Mouse (Mus musculus) embryo, embryonic 9.5 days (tissue): ENCODE results near the gene Rcan2.
A peak's percentile ranks its signal among the peaks of the same experiment; 100 is the strongest.

Source experiments
- DNase-seq: peaks from one replicate; pipeline ENCODE4 v3.0.0-alpha.2; 2017; ENCODE audit errors: extremely low spot score

Rcan2 gene

GRCm38 (mm10) chr17:43916128-43916527 lies 115.0 kb downstream of the Rcan2 start:
- DNase-seq = no peak

DNA sequence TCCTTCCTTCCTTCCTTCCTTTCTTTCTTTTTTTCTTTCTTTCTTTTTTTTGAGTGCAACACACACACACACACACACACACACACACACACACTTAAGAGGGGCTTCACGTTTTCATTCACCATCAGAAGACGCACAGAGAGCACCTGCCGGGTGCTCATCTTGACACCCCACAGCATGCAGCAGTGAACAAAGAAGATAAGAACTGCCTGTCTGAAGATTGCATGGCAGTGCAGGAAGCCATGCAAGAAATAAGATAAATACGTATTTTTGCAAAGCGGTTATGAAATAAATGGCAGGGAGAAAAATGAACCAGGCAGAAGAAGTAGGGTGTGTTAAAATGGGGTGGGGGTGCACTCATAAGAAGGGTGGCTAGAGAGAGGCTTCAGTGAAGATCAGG lies 116.0 kb downstream of the Rcan2 start:
- DNase-seq = no peak

- DNase-seq = no peak
Measured at GRCm38 (mm10) chr17:43929856-43930255, 128.7 kb downstream of the Rcan2 start.

- no peak for DNase-seq
Measured at GRCm38 (mm10) chr17:43931731-43932130, 130.6 kb downstream of the Rcan2 start.

GRCm38 (mm10) chr17:43934056-43934455 lies 132.9 kb downstream of the Rcan2 start:
- DNase-seq = no peak

- no peak for DNase-seq
Measured at GRCm38 (mm10) chr17:43952219-43952618, 151.1 kb downstream of the Rcan2 start.

DNA sequence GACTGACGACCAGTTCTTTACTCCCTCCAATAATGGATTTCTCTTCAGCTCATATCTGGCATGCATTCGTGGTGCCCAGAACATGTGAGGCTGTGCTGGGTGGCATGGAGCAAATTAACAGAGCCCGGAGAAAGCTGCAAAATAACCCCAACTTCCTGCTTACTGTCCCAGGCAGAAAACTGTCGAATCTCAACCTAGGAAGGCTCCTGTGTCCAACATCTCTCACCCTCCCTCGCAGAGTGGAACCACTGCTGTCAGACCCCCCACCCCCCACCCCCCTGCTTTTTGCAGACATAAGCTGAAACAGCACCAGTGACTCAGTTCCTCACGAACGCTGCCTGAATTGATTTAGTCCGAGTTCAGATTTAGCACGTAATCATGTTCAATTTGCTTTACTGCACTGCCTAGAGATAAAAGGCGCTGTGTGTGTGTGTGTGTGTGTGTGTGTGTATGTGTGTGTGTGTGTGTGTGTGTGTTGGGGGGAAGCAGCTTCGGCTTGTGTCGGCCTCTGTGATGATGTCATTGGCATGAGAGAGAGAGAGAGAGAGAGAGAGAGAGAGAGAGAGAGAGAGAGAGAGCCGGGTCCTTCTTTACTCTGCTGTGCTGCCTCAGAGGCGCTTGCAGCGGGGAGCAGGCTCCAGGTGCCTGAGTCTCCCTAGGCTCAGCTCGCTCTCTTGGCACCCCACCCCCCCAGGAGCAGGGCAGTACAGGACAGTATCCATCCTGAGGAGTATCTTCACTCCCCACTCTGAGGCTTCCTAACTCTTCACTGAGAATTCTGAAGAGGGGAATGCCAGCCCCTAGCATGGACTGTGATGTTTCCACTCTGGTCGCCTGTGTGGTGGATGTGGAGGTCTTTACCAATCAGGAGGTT lies 151.7 kb downstream of the Rcan2 start:
- DNase-seq = peak; percentile 14

GRCm38 (mm10) chr17:43953535-43953918 lies 152.4 kb downstream of the Rcan2 start:
- no peak for DNase-seq

GRCm38 (mm10) chr17:43959797-43960196 lies 158.6 kb downstream of the Rcan2 start:
- no peak for DNase-seq

GRCm38 (mm10) chr17:43969943-43970342 lies 168.8 kb downstream of the Rcan2 start:
- no peak for DNase-seq

GRCm38 (mm10) chr17:43977572-43977971 lies 176.4 kb downstream of the Rcan2 start:
- DNase-seq = no peak

DNA sequence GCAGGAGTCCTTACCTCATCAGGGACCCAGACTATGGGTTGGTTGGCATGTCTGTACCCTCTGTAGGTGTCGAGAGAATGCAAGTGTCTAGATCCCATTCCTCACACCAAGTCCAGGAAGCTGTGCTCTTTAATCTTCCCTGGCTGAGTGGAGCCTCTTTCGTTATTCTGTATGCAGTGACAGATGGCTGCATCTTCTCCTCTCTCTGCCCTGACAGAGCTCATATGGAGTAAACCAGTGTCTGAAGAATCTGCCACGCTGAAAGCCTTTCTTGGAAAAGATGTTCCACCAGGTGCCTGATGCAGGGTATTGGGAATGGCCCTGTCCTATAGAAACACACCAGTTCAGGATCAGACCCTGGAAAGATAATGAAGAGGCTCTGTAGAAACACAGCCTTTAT lies 178.8 kb downstream of the Rcan2 start:
- no peak for DNase-seq

DNA sequence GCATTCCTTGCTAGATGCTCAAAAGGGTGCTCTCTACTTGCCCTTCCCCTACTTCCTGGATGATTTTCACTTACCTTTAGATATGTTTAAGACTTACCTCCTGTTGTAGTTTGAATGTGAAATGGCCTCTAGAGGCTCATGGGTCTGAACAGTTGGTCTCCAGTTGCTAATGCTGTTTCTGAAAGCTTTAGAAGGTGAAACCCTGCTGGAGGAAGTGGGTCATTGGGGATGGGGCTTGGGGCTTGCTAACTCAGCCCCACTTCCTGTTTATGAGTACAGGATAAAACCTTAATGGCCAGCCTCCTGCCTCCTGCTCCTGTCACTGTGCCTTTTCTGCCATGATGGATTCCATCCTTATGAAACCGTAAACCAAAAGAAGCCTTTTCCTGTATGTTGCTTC lies 181.4 kb downstream of the Rcan2 start:
- no peak for DNase-seq

DNA sequence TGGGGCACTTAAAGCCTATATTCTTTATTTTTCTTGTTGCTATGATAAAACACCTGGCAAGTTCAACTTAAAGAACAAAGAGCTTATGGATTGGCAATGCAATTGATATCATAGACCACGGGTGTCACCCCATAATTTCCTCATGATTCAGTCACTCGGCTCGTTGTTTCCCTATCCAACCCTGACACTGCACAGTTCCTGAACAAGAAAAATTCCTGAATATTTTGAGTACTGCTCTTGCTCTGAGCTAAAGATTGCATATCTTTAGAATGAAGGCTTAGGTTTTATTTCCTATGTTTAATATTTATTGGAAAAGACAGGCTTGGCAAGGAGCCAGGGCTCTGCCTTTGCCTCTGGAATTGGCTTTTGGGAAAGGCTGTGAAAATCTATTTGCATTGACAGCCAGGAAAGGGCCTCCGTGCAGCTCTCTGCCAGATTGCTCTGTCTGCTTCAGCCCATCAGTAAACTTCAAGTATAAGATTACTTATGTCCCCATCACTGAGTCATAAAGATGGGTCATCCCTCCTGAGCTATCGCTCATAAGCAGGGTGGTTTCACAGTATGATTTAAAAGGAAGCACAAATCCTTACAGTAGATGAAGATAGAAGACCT lies 188.3 kb downstream of the Rcan2 start:
- no peak for DNase-seq

- peak; percentile 19 for DNase-seq
Measured at GRCm38 (mm10) chr17:43990957-43991383, 189.8 kb downstream of the Rcan2 start.

DNA sequence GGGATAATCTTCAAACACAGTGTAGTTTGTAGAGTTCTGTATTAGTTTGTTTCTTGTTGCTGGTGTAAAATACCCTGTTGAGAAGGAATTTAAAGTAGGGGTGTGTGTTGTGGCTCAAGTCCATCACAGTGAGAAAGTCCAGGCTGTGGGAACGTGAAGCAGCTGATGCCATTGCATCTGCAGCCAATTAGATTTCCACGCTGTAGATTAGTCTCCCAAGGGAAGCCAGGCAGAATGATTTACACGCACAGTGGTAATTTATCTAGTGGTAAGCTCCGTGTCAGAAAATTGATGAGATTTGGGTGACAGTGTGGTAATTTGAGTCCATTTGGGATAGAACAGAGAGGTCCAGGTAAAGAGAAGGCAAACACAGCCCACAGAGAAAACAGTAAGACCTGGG lies 192.9 kb downstream of the Rcan2 start:
- DNase-seq = no peak

DNA sequence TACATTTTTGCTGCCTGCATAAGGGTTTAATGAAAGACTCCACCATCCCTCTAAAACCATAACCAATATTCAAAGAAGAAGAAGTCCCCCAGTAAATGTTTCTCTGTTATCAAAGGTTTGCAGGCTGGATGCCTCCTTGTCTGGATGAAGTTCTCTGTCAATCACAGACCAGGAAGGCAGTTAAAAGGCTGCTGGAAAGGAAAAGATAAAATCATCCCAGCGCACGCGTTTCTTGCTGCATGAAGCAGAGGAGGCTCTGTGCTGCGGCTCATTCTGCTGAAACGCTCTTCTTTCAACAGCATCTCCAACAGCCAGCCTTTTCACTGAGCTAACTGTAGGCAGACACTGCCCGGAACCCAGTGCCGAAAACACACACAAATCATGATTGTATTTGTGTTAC lies 196.4 kb downstream of the Rcan2 start:
- no peak for DNase-seq

DNA sequence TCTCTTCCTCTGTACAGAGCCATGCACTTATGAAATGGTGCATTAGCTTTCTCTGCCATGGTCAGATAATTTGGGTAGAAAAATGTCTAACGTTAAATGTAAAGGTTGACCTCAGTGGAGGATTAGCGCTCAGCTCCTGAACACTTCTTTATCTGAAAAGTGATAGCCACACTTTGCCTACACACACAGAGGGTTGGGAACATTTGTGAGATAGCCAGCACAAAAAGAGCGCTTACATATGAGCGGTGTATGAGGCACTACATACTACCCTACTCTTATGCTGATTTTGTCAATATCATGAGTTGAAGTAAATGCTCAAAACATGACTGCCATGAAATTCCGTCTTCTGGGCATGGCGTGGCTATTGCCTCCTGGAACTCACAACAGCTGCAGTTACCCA lies 196.9 kb downstream of the Rcan2 start:
- DNase-seq = no peak

- no peak for DNase-seq
Measured at GRCm38 (mm10) chr17:44004401-44004800, 203.2 kb downstream of the Rcan2 start.

DNA sequence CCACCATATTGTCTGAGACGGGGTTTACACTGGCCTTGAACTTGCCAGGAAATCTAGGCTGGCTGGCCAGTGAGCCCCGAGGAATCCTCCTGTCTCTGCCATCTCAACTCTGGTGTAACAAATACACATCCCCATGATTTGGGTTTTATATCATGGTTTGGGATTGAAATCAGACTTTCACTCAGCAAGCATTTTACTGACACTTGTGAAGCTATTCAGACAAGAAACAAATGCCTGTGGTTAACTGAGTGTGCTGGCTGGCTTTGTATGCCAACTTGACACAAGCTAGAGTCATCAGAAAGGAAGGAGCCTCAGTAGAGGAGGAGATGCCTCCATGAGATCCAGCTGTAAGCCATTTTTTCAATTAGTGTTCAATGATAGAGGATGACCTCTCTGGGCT lies 206.3 kb downstream of the Rcan2 start:
- no peak for DNase-seq

GRCm38 (mm10) chr17:44011917-44012316 lies 210.8 kb downstream of the Rcan2 start:
- no peak for DNase-seq

DNA sequence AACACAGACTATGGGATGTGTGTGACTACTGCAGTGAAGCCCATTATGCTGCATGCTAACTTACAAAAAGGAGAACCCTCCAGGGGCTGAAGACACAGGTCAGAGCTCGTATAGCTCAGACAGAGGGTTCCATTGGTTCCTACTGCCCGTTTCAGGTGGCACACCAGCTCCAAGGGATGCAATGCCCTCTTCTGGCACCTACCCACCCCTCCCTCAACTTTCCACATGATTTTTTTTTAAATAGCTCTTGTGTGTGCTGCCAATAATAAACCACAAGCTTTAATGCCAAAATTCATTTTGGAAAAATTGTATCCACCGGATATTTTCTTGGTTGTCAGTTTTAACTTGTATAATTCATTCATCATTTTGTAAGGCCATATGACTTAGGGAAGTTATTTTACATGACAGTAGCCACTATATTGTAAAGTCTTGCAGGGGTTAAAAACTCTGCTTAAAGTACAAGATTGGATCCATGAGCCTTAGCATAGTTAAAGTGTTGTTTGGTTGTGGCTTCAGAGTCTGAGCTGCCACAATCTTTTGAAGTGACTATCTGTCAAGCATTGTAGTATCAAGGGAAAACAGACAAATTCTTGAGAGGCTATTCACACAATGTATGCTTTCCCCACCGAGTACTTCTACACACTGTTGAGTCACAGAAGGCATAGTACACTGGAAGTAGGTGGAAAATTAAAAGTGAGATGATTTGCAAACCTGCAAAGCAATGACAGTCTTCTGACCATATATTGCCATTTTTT lies 212.8 kb downstream of the Rcan2 start:
- DNase-seq = no peak

GRCm38 (mm10) chr17:44016314-44016713 lies 215.2 kb downstream of the Rcan2 start:
- DNase-seq = no peak
